Mouse (Mus musculus) retina, postnatal 7 days (tissue): ENCODE measurements around the gene Atg4b.
A peak's percentile ranks its signal among the peaks of the same experiment; 100 is the strongest.
"Not testable (repeated sequence)": the region's sequence is repeated elsewhere in the genome, so short reads cannot be mapped to it uniquely, and the experiment has no call there.

ENCODE experiments used
- DNase-seq: peaks from one replicate; pipeline ENCODE4 v3.0.0-alpha.2; 2012; ENCODE audit warnings: low read depth, low spot score

Gene Atg4b

DNA sequence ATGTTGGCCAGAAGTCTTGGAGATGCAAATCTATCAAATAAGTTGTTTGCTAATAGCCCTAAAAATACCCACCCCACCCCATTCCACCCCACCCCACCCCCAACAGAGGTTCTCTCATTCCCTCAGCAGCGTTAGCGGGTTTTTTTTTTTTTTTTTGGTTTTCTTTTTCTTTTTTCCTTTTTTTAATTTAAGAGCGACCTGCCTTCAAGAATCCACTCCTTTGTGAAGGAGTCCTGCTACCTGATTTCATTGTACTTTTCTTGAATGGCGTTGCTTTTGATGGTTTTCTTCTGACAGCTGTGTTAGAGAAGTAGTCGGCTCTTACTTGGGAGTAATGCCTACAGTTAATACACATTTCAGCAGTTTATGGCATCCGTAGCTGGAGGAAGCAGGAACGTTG is 4.3 kb downstream of the Atg4b start:
- no peak for DNase-seq

DNA sequence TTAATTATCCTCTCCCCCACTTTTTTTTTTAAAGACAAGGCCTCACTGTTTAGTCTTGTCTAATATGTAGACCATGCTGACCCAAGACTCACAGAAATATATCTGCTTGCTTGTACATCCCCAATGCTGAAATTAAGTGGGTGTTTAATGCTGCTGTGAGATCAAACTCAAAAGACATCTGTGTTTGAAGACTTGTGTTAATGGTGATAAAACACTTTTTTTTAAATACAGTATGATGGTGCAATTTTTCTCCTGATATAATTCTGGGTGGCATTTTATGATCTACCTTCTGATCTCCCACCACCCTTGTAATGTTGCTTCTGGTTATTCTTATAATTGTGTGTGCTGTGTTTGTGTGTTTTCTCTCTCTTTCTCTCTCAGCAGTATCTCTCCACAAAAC is 4.9 kb downstream of the Atg4b start:
- DNase-seq = no peak

DNA sequence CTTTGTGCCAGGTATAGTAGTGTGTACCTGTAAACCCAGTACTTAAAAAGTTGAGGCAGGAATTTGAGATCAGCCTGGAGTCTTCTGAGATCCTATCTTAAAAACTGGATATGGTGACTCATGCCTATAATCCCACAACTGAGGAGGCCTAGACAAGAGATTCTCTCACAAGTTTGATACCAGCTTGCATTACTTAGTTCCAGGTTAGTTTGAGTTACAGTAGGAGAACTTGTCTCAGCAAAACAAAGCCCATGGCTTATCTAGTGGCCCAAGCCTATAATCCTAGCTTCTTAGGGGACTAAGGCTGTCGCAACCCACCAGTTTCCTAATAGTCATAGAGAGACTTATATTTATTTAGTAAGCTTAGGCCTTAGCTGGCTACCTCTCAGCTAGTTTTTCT is 8.8 kb downstream of the Atg4b start:
- DNase-seq = no peak

DNA sequence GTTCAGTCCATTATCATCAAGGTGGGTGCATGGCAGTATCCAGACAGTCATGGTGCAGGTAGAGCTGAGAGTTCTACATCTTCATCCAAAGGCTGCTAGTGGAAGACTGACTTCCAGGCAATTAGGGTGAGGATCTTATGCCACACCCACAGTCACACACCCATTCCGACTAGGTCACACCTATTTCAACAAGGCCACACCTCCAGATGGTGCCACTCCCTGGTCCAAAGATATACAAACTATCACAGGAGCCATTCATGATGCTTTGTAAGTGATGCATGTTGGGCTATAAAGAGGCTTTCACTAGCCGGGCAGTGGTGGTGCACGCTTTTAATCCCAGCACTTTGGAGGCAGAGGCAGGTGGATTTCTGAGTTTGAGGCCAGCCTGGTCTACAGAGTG is 12.2 kb downstream of the Atg4b start:
- DNase-seq = not testable (repeated sequence)

DNA sequence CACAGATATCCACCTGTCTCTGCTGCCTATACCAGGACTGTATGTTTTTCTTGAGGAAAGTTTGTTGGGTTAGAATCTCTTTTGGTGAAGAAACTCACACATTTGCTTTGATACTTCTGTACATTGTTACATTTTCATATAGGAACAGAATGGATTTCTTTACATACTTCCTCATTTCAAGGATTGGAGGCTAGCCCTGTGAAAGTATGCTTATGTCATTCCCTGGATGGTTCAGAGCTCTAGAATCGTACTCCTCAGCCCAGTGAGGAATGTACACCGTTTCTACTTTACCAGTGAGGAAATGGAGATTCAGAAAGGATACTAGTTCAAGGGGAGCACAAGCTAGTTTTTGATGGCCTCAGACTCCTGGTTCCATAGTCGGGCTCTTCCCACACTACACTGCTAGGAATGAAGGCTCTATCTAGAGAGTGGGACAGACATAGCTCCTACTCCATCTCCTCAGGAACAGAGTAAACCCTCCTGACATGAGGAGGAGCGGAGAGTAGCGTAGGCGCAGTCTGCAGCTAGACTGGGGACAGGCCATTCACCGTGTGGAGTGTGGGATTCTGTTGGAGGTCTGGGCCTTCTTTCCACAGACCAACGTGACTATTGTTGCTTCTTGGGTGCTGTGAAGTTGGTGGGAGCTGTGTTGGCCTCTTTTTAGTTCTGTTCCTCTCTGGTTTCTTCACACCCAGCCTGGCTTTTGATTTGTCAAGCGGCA is 13.7 kb downstream of the Atg4b start:
- DNase-seq = no peak

DNA sequence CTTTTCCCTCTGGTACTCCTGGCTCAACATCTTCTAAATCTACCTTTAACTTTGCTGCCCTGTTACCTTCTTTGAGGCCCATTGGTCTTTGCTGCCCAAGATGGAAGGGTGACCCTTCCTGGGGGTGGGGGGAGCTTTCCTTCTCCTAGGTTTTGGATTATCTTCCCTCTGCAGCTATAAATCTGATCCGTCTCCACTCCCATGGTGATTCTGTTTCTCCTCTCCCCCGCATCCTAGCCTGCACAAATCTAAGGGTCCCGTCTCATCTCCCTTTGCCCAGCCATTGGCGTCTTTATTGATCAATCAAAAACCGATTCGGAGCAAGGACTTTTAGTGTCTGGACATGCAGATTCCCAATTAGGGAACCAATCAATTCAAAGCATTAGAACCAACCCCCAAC is 16.3 kb downstream of the Atg4b start:
- no peak for DNase-seq

DNA sequence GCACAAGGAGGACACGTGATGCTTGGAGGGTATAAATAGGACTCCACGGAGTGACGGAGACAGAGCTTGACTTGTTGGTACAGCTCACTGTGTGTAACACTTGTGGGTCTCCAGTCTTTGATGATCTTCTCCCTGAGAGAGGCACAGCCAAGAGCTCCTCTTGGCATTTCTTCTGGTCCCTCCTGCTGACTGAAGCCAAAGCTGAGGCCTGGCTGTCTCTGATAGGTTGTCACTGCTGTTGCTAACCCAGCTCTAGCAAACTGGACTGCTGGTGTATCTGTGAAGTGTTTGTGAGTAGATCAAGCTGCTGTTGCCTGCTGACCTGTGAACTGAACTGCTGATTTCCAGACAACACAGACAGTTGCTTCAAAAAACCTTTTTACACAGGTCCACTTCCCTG is 18.6 kb downstream of the Atg4b start:
- no peak for DNase-seq

DNA sequence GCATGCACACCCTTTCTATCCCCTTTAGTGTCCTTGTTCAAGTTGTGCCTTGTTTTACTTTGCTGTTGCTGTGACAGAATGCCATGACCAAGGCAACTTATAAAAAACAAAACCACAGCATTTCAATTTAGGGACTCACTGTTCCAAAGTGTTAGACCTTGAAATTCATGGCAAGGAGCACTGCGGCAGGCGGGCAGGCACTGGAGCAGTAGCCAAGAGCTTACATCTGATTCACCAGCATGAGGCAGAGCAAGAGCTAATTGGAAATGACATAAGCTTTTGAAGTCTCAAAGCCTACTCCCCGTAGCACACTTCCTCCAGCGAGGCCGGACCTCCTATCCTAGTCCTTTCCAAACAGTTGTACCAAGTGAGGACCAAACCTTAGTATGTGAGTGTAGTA is 25.4 kb downstream of the Atg4b start:
- DNase-seq = no peak

DNA sequence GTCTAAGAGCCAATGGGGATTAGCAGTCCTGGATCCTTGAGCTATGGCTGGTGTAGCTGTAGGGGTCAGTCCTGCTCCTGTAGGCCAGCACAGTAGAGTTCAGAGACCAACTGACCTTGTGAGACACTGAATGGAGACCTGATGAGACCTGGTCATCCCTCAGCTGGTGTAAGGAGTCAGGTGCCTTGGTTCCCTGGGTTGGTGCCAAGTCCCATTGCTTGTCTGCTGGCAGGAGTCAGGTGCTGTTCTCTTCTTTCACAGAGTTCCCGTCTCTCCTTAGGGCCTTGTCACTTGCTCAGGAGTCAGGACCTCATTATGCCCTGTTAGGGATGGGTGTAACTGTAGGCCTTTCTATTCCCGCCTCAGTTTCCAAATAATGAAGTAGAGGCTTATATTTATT is 35.6 kb downstream of the Atg4b start:
- DNase-seq = no peak

DNA sequence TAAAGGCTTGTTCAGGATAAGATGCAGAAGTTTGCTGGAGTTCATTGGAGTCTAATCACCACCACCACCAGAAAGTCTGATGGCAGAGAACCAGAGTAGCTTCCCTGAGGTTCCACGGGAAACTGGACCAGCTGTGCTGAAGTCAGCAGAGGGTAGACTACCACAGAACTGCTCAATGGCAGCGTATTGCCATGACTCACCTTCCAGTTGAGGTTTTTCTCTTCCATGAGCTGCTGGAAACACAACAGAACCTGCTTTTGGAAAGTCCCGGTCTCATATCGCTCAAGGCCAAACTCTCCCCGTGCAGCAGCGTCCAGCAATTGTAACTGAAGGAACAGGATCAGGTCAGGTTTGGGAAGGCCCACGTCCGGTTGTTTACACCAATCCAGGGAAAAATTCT is 43.2 kb downstream of the Atg4b start:
- DNase-seq = no peak

DNA sequence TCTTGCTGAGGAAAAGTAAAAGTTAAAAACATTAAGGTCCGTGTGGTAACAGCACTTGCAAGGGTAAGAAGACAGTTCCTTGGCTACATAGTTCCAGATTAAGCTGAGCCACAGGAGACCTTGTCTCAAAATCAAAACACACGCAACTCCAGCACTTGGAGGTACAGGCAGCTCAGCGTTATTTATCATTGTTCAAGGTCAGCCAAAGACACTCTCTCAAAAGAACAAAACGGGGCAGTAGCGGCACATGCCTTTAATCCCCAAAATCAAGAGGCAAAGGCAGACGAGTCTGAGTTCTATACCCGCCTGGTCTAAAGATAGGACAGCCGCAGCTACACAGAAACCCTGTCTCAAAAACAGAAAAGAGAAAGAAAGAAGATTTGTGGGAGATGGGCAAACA is 44.6 kb downstream of the Atg4b start:
- DNase-seq = no peak

DNA sequence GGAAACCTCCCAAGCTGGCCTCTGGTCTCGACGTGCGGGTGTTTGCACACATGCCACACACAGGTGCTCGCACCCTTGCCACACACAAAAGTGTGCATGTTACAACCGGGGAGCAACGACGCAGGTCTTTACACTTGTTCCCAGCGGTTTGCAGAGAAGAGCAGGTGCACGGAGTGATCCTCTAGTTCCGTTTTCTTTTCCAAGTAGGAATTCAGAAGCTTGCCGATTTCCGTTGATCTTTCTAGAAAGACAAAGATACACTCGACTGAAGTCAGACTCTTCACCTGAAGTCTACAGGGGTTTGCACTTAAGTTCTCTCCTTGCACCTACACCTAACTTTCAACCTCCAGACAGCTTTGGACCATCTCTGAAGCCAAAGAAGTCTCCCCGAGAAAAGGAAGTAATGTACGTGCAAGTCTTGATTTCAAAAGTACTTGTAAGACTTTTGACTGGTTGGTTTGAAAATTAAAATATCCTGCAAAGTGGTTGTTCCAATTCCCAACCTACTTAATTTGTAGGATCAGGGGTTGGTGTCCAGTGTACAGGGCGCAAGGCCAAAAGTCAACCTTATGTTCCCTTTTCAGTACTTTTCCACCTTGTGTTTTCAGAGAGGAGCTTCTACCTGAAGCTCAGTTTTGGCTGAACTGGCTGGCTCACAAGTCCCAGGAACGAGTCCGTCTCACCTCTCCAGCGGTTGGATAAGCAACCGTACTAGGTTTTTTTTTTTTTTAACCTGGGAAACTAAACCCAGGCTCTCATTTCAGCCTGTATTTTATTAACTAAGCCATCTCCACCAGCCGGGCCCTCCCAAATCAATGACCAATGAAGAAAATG is 49.6 kb downstream of the Atg4b start:
- no peak for DNase-seq

DNA sequence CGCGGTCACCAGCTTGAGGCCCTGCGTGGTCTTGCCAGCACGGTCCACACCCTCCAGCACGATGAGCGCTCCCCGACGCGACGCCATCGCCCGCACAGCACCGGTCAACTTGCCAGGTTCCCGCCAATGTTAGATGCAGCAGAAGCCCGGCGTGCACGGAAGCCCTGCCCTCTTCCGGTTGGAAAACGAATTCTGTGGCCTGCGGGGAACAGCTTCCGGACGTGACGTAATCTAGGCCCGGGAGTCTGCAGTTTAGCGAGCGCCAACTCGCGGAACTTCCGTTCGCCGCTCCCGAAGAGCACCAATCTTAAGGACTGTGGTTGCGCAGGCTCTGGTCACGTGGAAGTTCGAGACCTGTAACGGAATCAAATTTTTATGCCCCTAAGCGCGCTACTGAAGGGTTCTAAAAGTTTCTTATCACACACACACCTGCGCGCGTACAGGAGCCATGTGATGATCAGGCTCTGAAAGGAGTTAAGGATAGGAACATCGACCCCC is 50.5 kb downstream of the Atg4b start, which contains the start of gene Dtymk:
Dtymk (minus strand) TSS at position 194 of the 498 bp plus-strand sequence.
- peak; percentile 88 for DNase-seq

DNA sequence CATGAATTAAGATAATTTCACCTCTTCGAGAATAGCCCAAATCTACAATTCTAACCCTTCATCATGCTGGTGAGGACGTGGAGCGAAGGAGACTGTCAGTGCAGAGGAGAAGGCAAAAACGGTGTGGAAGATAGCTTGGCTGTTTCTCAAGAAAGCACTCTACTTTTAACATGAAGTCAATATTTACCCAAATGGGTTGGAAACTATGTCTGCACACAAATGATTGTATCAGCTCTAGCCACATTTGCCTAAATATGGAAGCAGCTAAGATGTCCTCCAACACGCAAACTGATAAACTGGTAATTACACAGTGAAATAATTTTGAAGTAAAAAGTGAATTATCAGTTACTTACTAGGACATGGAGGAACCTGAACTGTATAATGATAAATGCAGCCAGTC is 51.5 kb downstream of the Atg4b start:
- no peak for DNase-seq

DNA sequence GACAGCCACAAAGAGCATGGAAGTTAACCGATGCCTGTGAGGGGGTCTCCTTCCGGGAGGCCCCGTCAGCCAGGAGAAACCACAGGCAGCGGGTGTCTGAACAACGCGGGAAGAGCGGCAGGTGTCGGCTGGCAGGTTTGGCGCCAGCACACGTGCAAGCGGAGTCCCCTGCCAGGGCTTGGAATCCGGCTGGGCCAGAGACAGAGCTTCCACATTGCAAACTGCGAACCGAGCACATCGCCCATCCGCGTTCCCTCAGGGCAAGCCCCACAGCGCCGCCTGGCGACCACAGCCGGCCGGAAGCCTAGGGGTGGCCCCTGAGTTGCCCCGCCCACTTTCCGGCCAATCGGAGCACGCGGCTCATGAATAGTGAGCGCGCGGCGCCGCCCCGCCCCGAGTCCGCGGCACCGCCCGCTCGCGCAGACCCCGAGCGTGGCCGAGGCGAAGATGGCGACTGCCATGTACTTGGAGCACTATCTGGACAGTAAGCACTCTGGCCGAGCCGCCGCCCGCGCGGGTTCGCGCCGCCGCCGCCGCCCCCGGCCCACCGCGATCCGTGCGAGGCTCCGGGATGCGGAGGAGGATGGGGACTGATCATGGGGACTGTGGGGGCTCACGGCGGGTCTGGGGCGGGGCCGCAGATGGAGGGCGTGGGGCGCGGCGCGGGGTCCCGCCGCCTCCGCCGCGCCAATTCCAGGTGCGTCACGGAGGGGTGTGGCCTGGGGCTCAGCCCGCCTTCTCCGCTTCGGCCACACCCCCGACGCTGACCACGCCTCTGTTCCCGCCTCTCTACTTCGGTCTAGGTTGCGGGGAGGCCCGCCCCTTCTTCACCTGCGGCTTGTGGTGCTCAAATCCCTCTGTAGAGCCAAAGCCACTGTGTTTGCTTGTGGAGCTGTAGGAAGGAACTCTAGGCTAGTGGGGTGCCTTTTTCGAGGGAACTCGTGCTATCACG is 52.5 kb downstream of the Atg4b start, which contains the start of gene Ing5:
Ing5 (plus strand) TSS at position 410 of the 952 bp plus-strand sequence.
- peak; percentile 98 for DNase-seq

DNA sequence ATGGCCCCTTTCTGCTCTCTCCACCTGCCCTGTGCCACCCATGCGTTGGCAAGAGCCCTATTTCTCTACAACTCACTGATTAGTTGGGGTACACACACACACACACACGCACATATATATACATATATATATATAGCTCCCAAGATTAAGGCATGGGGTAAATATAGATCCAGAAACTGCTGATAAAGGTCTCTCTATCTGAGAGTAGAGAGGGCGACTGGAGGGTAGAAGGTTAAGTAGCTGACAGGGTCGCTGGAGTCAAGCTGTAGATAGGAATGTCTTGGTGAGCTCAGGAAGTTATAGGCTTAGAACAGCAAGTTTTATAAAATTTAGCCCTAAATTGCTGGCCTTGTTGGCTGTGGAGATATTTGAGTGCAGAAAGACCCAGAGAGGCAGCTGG is 53.5 kb downstream of the Atg4b start:
- no peak for DNase-seq

DNA sequence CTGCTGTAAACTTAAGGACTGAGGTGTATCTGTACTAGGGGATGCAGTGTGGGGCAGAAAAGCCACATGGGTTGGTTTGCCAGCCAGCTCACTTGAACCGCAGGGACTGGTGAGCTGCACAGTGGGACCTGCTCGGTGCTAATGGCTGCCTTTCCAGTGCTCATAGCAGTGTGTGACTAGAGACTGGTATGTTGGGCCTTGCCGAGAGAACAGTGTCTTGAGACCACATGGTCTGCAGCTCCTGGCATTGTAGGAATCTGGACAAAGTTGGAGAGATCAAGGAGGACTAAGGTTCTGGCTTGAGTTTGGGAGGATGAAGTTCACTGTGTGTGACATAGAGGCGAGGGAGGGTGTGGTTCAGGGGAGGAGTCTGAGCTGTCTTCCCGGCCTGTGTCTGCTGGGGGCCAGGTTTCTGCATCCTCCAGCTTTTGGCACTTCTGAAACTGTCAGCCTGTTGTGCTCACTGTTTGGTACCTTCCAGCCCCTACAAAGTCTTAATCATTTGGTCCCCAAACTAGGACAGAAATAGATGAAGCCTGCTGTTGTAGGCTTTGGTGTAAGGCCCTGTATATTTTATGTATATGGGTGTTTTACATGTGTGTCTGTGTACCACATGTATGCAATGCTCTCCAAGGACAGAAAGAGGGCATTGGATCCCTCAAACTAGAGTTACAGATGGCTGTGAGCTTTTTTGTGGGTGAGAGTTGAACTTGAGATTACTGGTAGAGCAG is 54.1 kb downstream of the Atg4b start:
- no peak for DNase-seq

DNA sequence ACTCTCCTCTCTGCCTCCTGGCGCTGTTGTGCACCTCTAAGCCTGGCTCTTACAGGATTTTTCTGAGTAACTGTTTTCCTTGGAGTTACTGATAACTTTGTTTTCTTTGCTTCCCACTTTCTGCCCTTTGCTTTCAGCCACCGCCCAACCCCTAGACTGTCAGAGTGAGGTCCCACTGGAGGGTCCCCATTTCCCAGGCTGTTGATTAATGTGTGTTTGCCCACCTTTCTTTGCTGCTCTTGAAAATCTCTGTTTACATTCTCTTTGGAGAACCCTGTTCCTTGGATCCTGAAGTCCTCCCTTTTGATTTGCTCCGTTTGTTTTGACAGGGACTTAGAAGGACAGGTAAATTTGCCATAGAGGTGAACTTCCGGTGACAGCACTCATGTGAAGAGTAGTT is 57.6 kb downstream of the Atg4b start:
- no peak for DNase-seq

DNA sequence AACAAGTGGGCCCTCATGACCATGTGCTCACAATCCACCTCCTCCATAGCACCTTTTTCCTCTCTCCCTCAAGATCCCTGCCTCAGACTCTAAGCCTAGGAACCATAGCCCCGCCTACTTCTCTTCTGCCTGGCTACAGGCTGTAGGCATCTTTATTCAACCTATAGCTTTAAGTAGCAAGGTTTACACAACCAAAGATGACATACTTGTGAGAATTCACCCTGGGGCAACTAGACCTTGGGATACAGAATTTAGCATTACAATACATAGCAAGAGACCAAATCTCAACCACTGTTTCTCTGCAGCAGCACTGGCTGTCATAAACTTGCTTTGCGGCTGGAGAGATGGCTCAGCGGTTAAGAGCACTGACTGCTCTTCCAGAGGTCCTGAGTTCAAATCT is 58.7 kb downstream of the Atg4b start:
- DNase-seq = no peak

DNA sequence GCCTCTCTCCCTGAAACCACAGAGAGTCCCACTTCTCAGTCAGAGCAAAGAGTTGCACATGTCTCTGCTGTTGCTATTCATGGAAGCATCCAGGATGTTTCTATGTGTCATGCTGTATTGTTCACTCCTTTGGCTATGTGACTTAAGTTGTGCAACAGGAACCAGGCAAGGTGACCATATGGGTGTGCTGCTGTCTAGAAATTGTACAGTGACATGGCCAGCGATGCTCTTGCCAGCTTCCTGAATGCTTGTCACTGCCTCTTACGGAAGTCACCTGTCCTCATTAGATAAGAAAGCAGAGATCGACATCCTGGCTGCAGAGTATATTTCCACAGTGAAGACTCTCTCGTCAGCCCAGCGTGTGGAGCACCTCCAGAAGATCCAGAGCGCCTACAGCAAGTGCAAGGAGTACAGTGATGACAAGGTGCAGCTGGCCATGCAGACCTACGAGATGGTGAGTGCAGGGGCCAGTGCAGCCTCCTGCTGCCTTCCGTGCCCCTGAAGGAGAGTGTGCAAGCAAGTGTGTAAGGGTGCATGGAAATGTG is 60.3 kb downstream of the Atg4b start:
- no peak for DNase-seq
